Mouse (Mus musculus) liver, embryonic 14.5 days (tissue): ENCODE measurements at regions not wholly inside any gene's neighbourhood (a gene's known extent, or its start where the extent isn't known, plus 50 kb on each side); places are given as distances from the start of the nearest gene placed in this dataset.

Experiments
- CTCF ChIP-seq: IDR thresholded peaks from 2 replicates; pipeline ENCODE4 v1.5.1; 2016; ENCODE audit warnings: antibody characterized with exemption, low read depth, control low read depth
- EP300 ChIP-seq: IDR thresholded peaks from 2 replicates; pipeline ENCODE4 v1.6.1; 2016; ENCODE audit warnings: antibody characterized with exemption, low read depth

- TF ChIP-seq EP300 (no peak), CTCF (no peak)
Observed at GRCm38 (mm10) chr10:14275477-14275876, 270.0 kb downstream of the Adgrg6 start.
